Comparison of ENCODE assay signal across 11 mouse cellular contexts in genomic region chr2:48318384-48319030, GRCm38 (mm10).
A peak's percentile ranks its signal among the peaks of the same experiment; 100 is the strongest.
DNase-seq lines count a peak whose midpoint lies in the region; ATAC-seq and TF ChIP-seq lines count a peak whose summit lies in the region.
"Had no signal": no experiment of that assay in that cellular context is flagged by ENCODE, and none has a peak within 500 bp of the region (broad histone marks: within the 10 kb centered on the region; RNA-seq: fewer than 3 reads in every experiment).

No protein-coding gene starts in this region.

- TF ChIP-seq POLR2A in limb, embryonic 14.5 days (IDR thresholded peaks at IDR 0.05; ENCODE audit: borderline replicate concordance, extremely low read depth, insufficient read depth, insufficient read length) = no peak

- no peak overlapping the region for H3K4me2 ChIP-seq in forebrain, embryonic 15.5 days (replicated peaks)
- H3K4me2 ChIP-seq in limb, embryonic 14.5 days (replicated peaks; ENCODE audit: low read depth, low read length, severe bottlenecking) = no peak overlapping the region
- H3K4me2 ChIP-seq: heart, embryonic 13.5 days had no signal

- 26% methylated on average over 8 of the region's 8 CpGs for WGBS in forebrain, embryonic 15.5 days
- WGBS in limb, embryonic 14.5 days = 16% methylated on average over 8 of the region's 8 CpGs

- H3K9ac ChIP-seq in forebrain, embryonic 15.5 days (replicated peaks) = no peak overlapping the region
- H3K9ac ChIP-seq in limb, embryonic 14.5 days (ENCODE audit: low read depth, low read length, severe bottlenecking) = no peak overlapping the region
- H3K9ac ChIP-seq: heart, embryonic 13.5 days had no signal

- H3K9me3 ChIP-seq in forebrain, embryonic 15.5 days = no peaks in the 10 kb centered on the region
- H3K9me3 ChIP-seq in limb, embryonic 14.5 days (ENCODE audit: control insufficient read depth, low read length) = no peaks in the 10 kb centered on the region
- H3K9me3 ChIP-seq: G1E; heart, embryonic 13.5 days had no signal

- H3K27me3 ChIP-seq in forebrain, embryonic 15.5 days = no peaks in the 10 kb centered on the region
- no peaks in the 10 kb centered on the region for H3K27me3 ChIP-seq in limb, embryonic 14.5 days (ENCODE audit: control insufficient read depth, insufficient read depth, low read length)
- H3K27me3 ChIP-seq: heart, embryonic 13.5 days had no signal

- no peaks in the 10 kb centered on the region for H3K36me3 ChIP-seq in forebrain, embryonic 15.5 days
- no peaks in the 10 kb centered on the region for H3K36me3 ChIP-seq in limb, embryonic 14.5 days (ENCODE audit: control insufficient read depth, insufficient read depth, low read length)
- H3K36me3 ChIP-seq: G1E; heart, embryonic 13.5 days had no signal

- peak; percentile 51 for ATAC-seq in forebrain, embryonic 15.5 days (replicated peaks)
- ATAC-seq in limb, embryonic 14.5 days (ENCODE audit: low FRiP score, low read depth) = peak; percentile 86
- no peak for ATAC-seq in megakaryocyte, adult 5-6 weeks (ENCODE audit: poor library complexity, severe bottlenecking)
- no peak for ATAC-seq in megakaryocyte-erythroid progenitor cell, adult 5-6 weeks (replicated peaks; ENCODE audit: low FRiP score, low TSS enrichment, poor library complexity, severe bottlenecking)

- DNase-seq in retina, embryonic 14.5 days (ENCODE audit: low spot score) = peak; percentile 27
- no peak for DNase-seq in retina, postnatal 1 day
- DNase-seq in limb, embryonic 14.5 days (ENCODE audit: low spot score) = peak; percentile 60
- DNase-seq in left cerebral cortex, adult 2 months (ENCODE audit: extremely low spot score in 1 of 2, low spot score in 2 of 2) = no peak
- DNase-seq: kidney, adult 8-10 months; thymus, postnatal 25 days had no signal

- no peak for TF ChIP-seq CTCF in left cerebral cortex, adult 2 months (IDR thresholded peaks at IDR 0.05)

- no peak overlapping the region for H3K4me3 ChIP-seq in forebrain, embryonic 15.5 days
- H3K4me3 ChIP-seq in limb, embryonic 14.5 days (replicated peaks; ENCODE audit: low read length) = no peak overlapping the region
- no peak overlapping the region for H3K4me3 ChIP-seq in left cerebral cortex, adult 2 months
- H3K4me3 ChIP-seq: heart, embryonic 13.5 days had no signal

- intact Hi-C loops in left cerebral cortex, adult 2 months (cut with DNase I) = no loop called here

- H3K4me1 ChIP-seq in forebrain, embryonic 15.5 days = peaks cover 13% of the 10 kb centered on the region
- H3K4me1 ChIP-seq in limb, embryonic 14.5 days (ENCODE audit: control insufficient read depth, insufficient read depth, low read length) = peaks cover 15% of the 10 kb centered on the region
- H3K4me1 ChIP-seq: heart, embryonic 13.5 days had no signal

- H3K27ac ChIP-seq in forebrain, embryonic 15.5 days (replicated peaks) = no peak overlapping the region
- H3K27ac ChIP-seq in limb, embryonic 14.5 days (replicated peaks; ENCODE audit: low read depth, low read length) = no peak overlapping the region
- no peak overlapping the region for H3K27ac ChIP-seq in left cerebral cortex, adult 2 months
- H3K27ac ChIP-seq: heart, embryonic 13.5 days had no signal

Comparison
In these comparisons a context has a peak if more than half of its experiments do, and no peak if none do; other contexts are left out.
1. DNase-seq: peak in retina, embryonic 14.5 days (single experiment) and limb, embryonic 14.5 days (single experiment); none in retina, postnatal 1 day (single experiment) and left cerebral cortex, adult 2 months (0 of 2).
2. ATAC-seq: peak in forebrain, embryonic 15.5 days (single experiment) and limb, embryonic 14.5 days (single experiment); none in megakaryocyte, adult 5-6 weeks (single experiment) and megakaryocyte-erythroid progenitor cell, adult 5-6 weeks (single experiment).